Mouse (Mus musculus): ENCODE data around the gene Rasal2.

Gene Rasal2

GRCm38 (mm10) chr1:157343519-157343918 is 68.9 kb downstream of the Rasal2 start:
- in situ Hi-C loops (cut with MboI, MseI), result no loop called here

- in situ Hi-C loops (cut with MboI, MseI), result no loop called here
These were observed 77.6 kb downstream of the Rasal2 start for GRCm38 (mm10) chr1:157334834-157335233.

- in situ Hi-C loops (cut with MboI, MseI), result no loop called here
These were observed 84.3 kb downstream of the Rasal2 start for GRCm38 (mm10) chr1:157328068-157328467.

GRCm38 (mm10) chr1:157323091-157323490 is 89.3 kb downstream of the Rasal2 start:
- in situ Hi-C loops (cut with MboI, MseI), result no loop called here

- in situ Hi-C loops (cut with MboI, MseI), result no loop called here
These were observed 93.5 kb downstream of the Rasal2 start for GRCm38 (mm10) chr1:157318896-157319295.

- in situ Hi-C loops (cut with MboI, MseI), result no loop called here
These were observed 111.1 kb downstream of the Rasal2 start for GRCm38 (mm10) chr1:157301266-157301665.

GRCm38 (mm10) chr1:157299559-157299958 is 112.8 kb downstream of the Rasal2 start:
- in situ Hi-C loops (cut with MboI, MseI), result no loop called here

GRCm38 (mm10) chr1:157298990-157299389 is 113.4 kb downstream of the Rasal2 start:
- in situ Hi-C loops (cut with MboI, MseI), result no loop called here

- in situ Hi-C loops (cut with MboI, MseI), result no loop called here
These were observed 115.3 kb downstream of the Rasal2 start for GRCm38 (mm10) chr1:157297137-157297536.

- in situ Hi-C loops (cut with MboI, MseI), result no loop called here
These were observed 116.5 kb downstream of the Rasal2 start for GRCm38 (mm10) chr1:157295868-157296267.

- in situ Hi-C loops (cut with MboI, MseI), result no loop called here
These were observed 122.2 kb downstream of the Rasal2 start for GRCm38 (mm10) chr1:157290173-157290572.

- in situ Hi-C loops (cut with MboI, MseI), result loop anchor here (5.0 kb wide), 1 partner anchor 182 kb away; the partner anchor contains the start of gene Tex35
These were observed 123.1 kb downstream of the Rasal2 start for GRCm38 (mm10) chr1:157289251-157289650.

GRCm38 (mm10) chr1:157286561-157286960 is 125.8 kb downstream of the Rasal2 start:
- in situ Hi-C loops (cut with MboI, MseI), result loop anchor here (5.0 kb wide), 1 partner anchor 179 kb away; the partner anchor contains the start of gene Tex35

- in situ Hi-C loops (cut with MboI, MseI), result loop anchor here (5.0 kb wide), 1 partner anchor 178 kb away; the partner anchor contains the start of gene Tex35
These were observed 127.0 kb downstream of the Rasal2 start for GRCm38 (mm10) chr1:157285366-157285765.

GRCm38 (mm10) chr1:157280781-157281180 is 131.6 kb downstream of the Rasal2 start:
- in situ Hi-C loops (cut with MboI, MseI), result no loop called here

- in situ Hi-C loops (cut with MboI, MseI), result no loop called here
These were observed 136.6 kb downstream of the Rasal2 start for GRCm38 (mm10) chr1:157275672-157276307.

GRCm38 (mm10) chr1:157267894-157268293 is 144.5 kb downstream of the Rasal2 start:
- in situ Hi-C loops (cut with MboI, MseI), result no loop called here

- in situ Hi-C loops (cut with MboI, MseI), result no loop called here
These were observed 155.8 kb downstream of the Rasal2 start for GRCm38 (mm10) chr1:157256562-157256961.

- in situ Hi-C loops (cut with MboI, MseI), result no loop called here
These were observed 156.6 kb downstream of the Rasal2 start for GRCm38 (mm10) chr1:157255776-157256175.

GRCm38 (mm10) chr1:157253600-157254490 is 158.6 kb downstream of the Rasal2 start:
- in situ Hi-C loops (cut with MboI, MseI), result no loop called here

GRCm38 (mm10) chr1:157248112-157248511 is 164.3 kb downstream of the Rasal2 start:
- in situ Hi-C loops (cut with MboI, MseI), result loop anchor here (25.0 kb wide), 1 partner anchor 1911 kb away; no protein-coding TSS in a partner anchor

GRCm38 (mm10) chr1:157247341-157247740 is 165.1 kb downstream of the Rasal2 start:
- in situ Hi-C loops (cut with MboI, MseI), result loop anchor here (25.0 kb wide), 1 partner anchor 1910 kb away; no protein-coding TSS in a partner anchor

All from T-helper 1 cell (primary cell).